ENCODE assay signal across 8 mouse cellular contexts in the genomic region with DNA sequence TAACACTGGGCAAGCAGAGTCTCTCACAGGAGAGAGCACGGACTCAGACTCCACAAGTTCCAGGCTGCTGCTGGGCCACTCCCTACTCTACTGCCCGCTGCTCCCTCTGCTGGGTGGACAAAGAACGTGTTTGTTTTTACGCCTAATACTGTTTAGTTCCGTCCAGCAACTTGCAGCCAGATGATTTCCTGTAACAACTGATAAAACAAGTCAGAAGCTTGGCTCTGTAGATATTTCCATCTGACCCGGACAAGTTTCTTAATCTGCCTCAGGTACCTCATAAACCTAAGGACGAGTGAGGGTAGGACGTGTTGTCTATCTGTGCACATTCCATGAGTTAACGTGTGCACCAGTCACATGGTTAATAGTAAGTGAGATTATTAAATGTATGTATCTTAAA. TPM values are rescaled to one million over a fixed set of nuclear protein-coding genes. Genes with fewer than 3 reads are reported as not detected.
DNase-seq lines count a peak whose midpoint lies in the region; ATAC-seq and TF ChIP-seq lines count a peak whose summit lies in the region.

No protein-coding gene starts in this region.

- no peak overlapping the region for H3K27ac ChIP-seq in heart, embryonic 11.5 days (ENCODE audit: low read depth, low read length)
- H3K27ac ChIP-seq in ES-Bruce4 (ENCODE audit: insufficient read depth, low read length), result no peak overlapping the region

- peak; percentile 51 for TF ChIP-seq CTCF in ES-Bruce4 (IDR thresholded peaks at IDR 0.05; ENCODE audit: low read depth, low read length)

- no peak for ATAC-seq in heart, embryonic 11.5 days (replicated peaks; ENCODE audit: insufficient number of reproducible peaks, low FRiP score, low TSS enrichment)

- peak; percentile 95 for DNase-seq in heart, adult 11 months
- peak; percentile 50 to 70 for DNase-seq in cerebellum, postnatal 25 days
- peak; percentile 54 for DNase-seq in heart, adult 8-10 months (ENCODE audit: low spot score)
- peak; percentile 80 for DNase-seq in kidney, postnatal 10 days
- peak; percentile 85 for DNase-seq in lung, postnatal 10 days
- peak; percentile 54 for DNase-seq in splenic B cell, adult 2 months (ENCODE audit: low read depth, low spot score)

- no peak for TF ChIP-seq POLR2A in ES-Bruce4 (IDR thresholded peaks at IDR 0.05; ENCODE audit: insufficient read depth, low read length)

- H3K27me3 ChIP-seq in heart, embryonic 11.5 days (ENCODE audit: control insufficient read depth, insufficient read depth, low read length), result no peaks in the 10 kb centered on the region
- no peaks in the 10 kb centered on the region for H3K27me3 ChIP-seq in ES-Bruce4 (ENCODE audit: control insufficient read depth, insufficient read depth, low read length, poor library complexity, severe bottlenecking)
- H3K27me3 ChIP-seq in splenic B cell, adult 2 months (ENCODE audit: control insufficient read depth, insufficient read depth, low read length, poor library complexity, severe bottlenecking), result no peaks in the 10 kb centered on the region

- H3K9me3 ChIP-seq in heart, embryonic 11.5 days (replicated peaks; ENCODE audit: control insufficient read depth, low read length), result no peaks in the 10 kb centered on the region
- no peaks in the 10 kb centered on the region for H3K9me3 ChIP-seq in ES-Bruce4 (replicated peaks; ENCODE audit: control insufficient read depth, insufficient read depth, low read length, poor library complexity, severe bottlenecking)

- H3K9ac ChIP-seq in heart, embryonic 11.5 days (ENCODE audit: low read depth, low read length), result no peak overlapping the region
- no peak overlapping the region for H3K9ac ChIP-seq in ES-Bruce4 (ENCODE audit: low read depth, poor library complexity, severe bottlenecking)

- H3K4me1 ChIP-seq in heart, embryonic 11.5 days (ENCODE audit: control insufficient read depth, insufficient read depth, low read length), result peaks cover 14% of the 10 kb centered on the region
- no peaks in the 10 kb centered on the region for H3K4me1 ChIP-seq in ES-Bruce4 (ENCODE audit: control insufficient read depth, insufficient read depth, low read length)

- 35% methylated on average over 9 of the region's 9 CpGs for WGBS in heart, embryonic 11.5 days (ENCODE audit: insufficient replicate concordance)

- H3K4me3 ChIP-seq in heart, embryonic 11.5 days (ENCODE audit: low read depth, low read length), result no peak overlapping the region
- no peak overlapping the region for H3K4me3 ChIP-seq in ES-Bruce4 (ENCODE audit: low read depth, low read length)

- no peak for TF ChIP-seq EP300 in ES-Bruce4 (IDR thresholded peaks at IDR 0.05; ENCODE audit: insufficient read depth, low read depth, low read length)

- H3K36me3 ChIP-seq in heart, embryonic 11.5 days (ENCODE audit: control insufficient read depth, insufficient read depth, low read length), result no peaks in the 10 kb centered on the region
- peaks cover 30% of the 10 kb centered on the region for H3K36me3 ChIP-seq in ES-Bruce4 (ENCODE audit: control insufficient read depth, insufficient read depth, low read length, poor library complexity, severe bottlenecking)
- peaks cover 2% of the 10 kb centered on the region; the same call in 1 of the 2 replicates for H3K36me3 ChIP-seq in splenic B cell, adult 2 months (ENCODE audit: control insufficient read depth, insufficient read depth, low read length, poor library complexity, severe bottlenecking)

- no peak overlapping the region for H3K4me2 ChIP-seq in heart, embryonic 11.5 days

RNA-seq across cellular contexts. Expression of gene Ccdc186, which starts 10.4 kb away (rescaled TPM):
- 15.5 and 16.5 TPM in 2 replicates for polyA plus RNA-seq in heart, embryonic 11.5 days (2014; fragmentation: Nextera tagmentation; extraction: Ambion mirVana)
- 56.8 and 60.7 TPM in 2 replicates for polyA plus RNA-seq in ES-Bruce4 (2011; ENCODE audit: insufficient read depth, insufficient read length, low read depth, missing spikeins)
- 10 to 100 TPM; 24.7 to 29.3 (median 27.4) TPM for total RNA-seq in heart, adult 8-10 months (2022)

RNA-seq across cellular contexts. Expression of gene Tdrd1, which starts 14.4 kb away (rescaled TPM):
- polyA plus RNA-seq in heart, embryonic 11.5 days (2014; fragmentation: Nextera tagmentation; extraction: Ambion mirVana), result 0.62 and 1.2 TPM in 2 replicates
- polyA plus RNA-seq in ES-Bruce4 (2011; ENCODE audit: insufficient read depth, insufficient read length, low read depth, missing spikeins), result 1.7 and 2.0 TPM in 2 replicates
- total RNA-seq in heart, adult 8-10 months (2022), result not detected
